Mouse (Mus musculus): Measurements from ENCODE around the gene Atp5j2.

GRCm38 (mm10) chr5:145190875-145191798, 725 bp downstream of the Atp5j2 start:
- TF ChIP-seq CTCF (IDR thresholded peaks at IDR 0.05 in 2 of 3, conservative IDR thresholded peaks at IDR 0.05 in 1 of 3; ENCODE audit: control insufficient read depth in 1 of 3, insufficient read depth in 1 of 3, low read depth in 2 of 3, low read length in 3 of 3, poor library complexity in 1 of 3, severe bottlenecking in 1 of 3) = no peak
- TF ChIP-seq MAFK (IDR thresholded peaks at IDR 0.05; ENCODE audit: borderline replicate concordance, low read depth, low read length) = no peak
- TF ChIP-seq KAT2A (conservative IDR thresholded peaks at IDR 0.05; ENCODE audit: low read depth, low read length) = no peak; the same call in 1 of the 2 replicates
- TF ChIP-seq POLR2A (IDR thresholded peaks at IDR 0.05; ENCODE audit: control insufficient read depth in 1 of 2, insufficient read depth in 1 of 2, low read depth in 1 of 2, low read length in 2 of 2, poor library complexity in 1 of 2) = peak; percentile 59 to 96; a peak in 3 of 4 replicates
